In genomic region chr1:195018089-195018999, GRCm38 (mm10) we compare ENCODE assay signal across 9 mouse cellular contexts.
DNase-seq lines count a peak whose midpoint lies in the region; ATAC-seq and TF ChIP-seq lines count a peak whose summit lies in the region.
"Had no signal": no experiment of that assay in that cellular context is flagged by ENCODE, and none has a peak within 500 bp of the region (broad histone marks: within the 10 kb centered on the region; RNA-seq: fewer than 3 reads in every experiment).

No protein-coding gene starts in this region.

- H3K4me2 ChIP-seq in lung, postnatal 0 days (replicated peaks; ENCODE audit: low read depth, low read length), result no peak overlapping the region
- H3K4me2 ChIP-seq: limb, embryonic 15.5 days had no signal

- H3K36me3 ChIP-seq in lung, postnatal 0 days (ENCODE audit: insufficient read depth, low read length), result no peaks in the 10 kb centered on the region
- H3K36me3 ChIP-seq: limb, embryonic 15.5 days had no signal

- ATAC-seq in lung, postnatal 0 days, result peak; percentile 71
- no peak for ATAC-seq in monocyte, adult 5-6 weeks (replicated peaks; ENCODE audit: insufficient number of reproducible peaks, low FRiP score, low TSS enrichment, poor library complexity, severe bottlenecking)

- no peak overlapping the region for H3K9ac ChIP-seq in lung, postnatal 0 days (replicated peaks; ENCODE audit: low read depth)
- H3K9ac ChIP-seq: limb, embryonic 15.5 days had no signal

- H3K9me3 ChIP-seq in lung, postnatal 0 days (ENCODE audit: low read length), result no peaks in the 10 kb centered on the region
- H3K9me3 ChIP-seq: limb, embryonic 15.5 days had no signal

- DNase-seq in spleen, postnatal 36 days (ENCODE audit: low spot score in 2 of 2), result peak; percentile 3 to 10
- DNase-seq in spleen, postnatal 4 days (ENCODE audit: low spot score in 2 of 2), result no peak
- DNase-seq in cerebellum, adult 9-10 months, result peak; percentile 98
- DNase-seq in heart, postnatal 14 days, result peak; percentile 32 to 66
- peak; percentile 95 to 96 for DNase-seq in layer of hippocampus, adult 8-10 months (ENCODE audit: low spot score in 2 of 2)
- peak; percentile 63 for DNase-seq in lung, postnatal 0 days (ENCODE audit: low spot score)
- peak; percentile 90 for DNase-seq in right cerebral cortex, postnatal 25 days

- H3K27me3 ChIP-seq in lung, postnatal 0 days (replicated peaks; ENCODE audit: insufficient read depth, low read length), result no peaks in the 10 kb centered on the region
- H3K27me3 ChIP-seq: limb, embryonic 15.5 days had no signal

- peaks cover 4% of the 10 kb centered on the region; the same call in 1 of the 2 replicates for H3K4me1 ChIP-seq in lung, postnatal 0 days (ENCODE audit: insufficient read depth, low read depth, low read length)
- H3K4me1 ChIP-seq: limb, embryonic 15.5 days had no signal

- H3K27ac ChIP-seq in lung, postnatal 0 days (ENCODE audit: low read length), result no peak overlapping the region
- H3K27ac ChIP-seq: limb, embryonic 15.5 days had no signal

- no peak for TF ChIP-seq EP300 in lung, postnatal 0 days (IDR thresholded peaks at IDR 0.05)

- no peak for TF ChIP-seq CTCF in lung, postnatal 0 days (IDR thresholded peaks at IDR 0.05)

- no peak overlapping the region for H3K4me3 ChIP-seq in lung, postnatal 0 days (ENCODE audit: low read depth, low read length)
- H3K4me3 ChIP-seq: limb, embryonic 15.5 days had no signal

- WGBS in lung, postnatal 0 days, result 81% methylated on average over 9 of the region's 9 CpGs

- intact Hi-C loops in heart, postnatal 14 days (cut with DNase I), result no loop called here

Comparison
In these comparisons a context has a peak if more than half of its experiments do, and no peak if none do; other contexts are left out.
1. DNase-seq: peak in spleen, postnatal 36 days (2 of 2), cerebellum, adult 9-10 months (single experiment), heart, postnatal 14 days (2 of 2), layer of hippocampus, adult 8-10 months (2 of 2), lung, postnatal 0 days (single experiment) and right cerebral cortex, postnatal 25 days (single experiment); none in spleen, postnatal 4 days (0 of 2).